Mouse (Mus musculus) megakaryocyte, adult 5-6 weeks (primary cell): ENCODE measurements around the gene Rrp36. TPM values are rescaled to one million over a fixed set of nuclear protein-coding genes. Genes with fewer than 3 reads are reported as not detected.

Experiments
- ATAC-seq: 2 replicates; pipeline ENCODE4 v1.8.0; 2016; ENCODE audit warnings: mild to moderate bottlenecking, inconsistent platforms; ENCODE audit not compliant: poor library complexity, severe bottlenecking
- total RNA-seq, 2 experiments: library from RNA; stranded (forward) in 1 of 2; stranded (reverse) in 1 of 2; fragments of 153-499, 151-499 nt in 1 of 2; fragments of 221-1000, 200-1000 nt in 1 of 2; gene quantifications; 2 replicates each; pipeline versions ENCODE4 v1.2.3 to v1.2.4; 2015 to 2017

Rrp36 gene
- 9.6 and 10.6 TPM in 2 replicates for total RNA-seq (2015)
- 62.2 and 75.0 TPM in 2 replicates for total RNA-seq (2017)

DNA sequence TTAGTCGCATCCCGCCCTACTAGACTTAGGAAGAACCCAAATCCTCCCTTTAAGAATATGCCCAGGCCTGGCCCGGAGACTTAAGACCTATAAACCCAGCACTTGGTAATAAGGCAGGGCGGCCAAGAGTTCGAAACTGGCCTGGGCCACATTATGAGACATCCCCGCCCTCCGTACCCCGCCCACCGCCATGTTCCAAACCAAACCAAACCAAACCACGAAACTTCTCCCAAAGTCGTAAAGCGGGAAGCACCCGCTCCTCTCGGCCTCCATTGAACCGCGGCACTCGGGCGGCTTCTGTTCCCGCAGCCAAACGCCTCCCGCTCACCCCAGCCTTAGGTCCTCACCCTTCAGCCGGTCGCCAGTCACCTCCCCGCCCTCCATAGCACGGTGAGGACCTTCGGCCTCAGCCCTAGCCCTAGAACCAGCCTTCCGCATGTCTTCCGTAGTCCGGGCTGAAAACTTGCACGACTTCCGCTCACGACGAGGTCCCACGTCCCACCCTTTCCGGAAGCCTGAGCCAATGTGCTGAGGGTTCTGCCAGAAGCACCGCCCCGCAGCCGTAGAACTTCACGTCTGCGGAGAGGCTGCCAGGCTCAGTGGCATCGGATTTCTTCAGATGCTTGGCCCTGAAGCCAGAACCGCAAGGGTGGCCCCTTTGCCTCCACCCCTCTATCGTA lies at the start of gene Rrp36:
TSS of gene Rrp36 (minus strand) at position 503 of the 680 bp plus-strand sequence.
- peak; percentile 99 for ATAC-seq

DNA sequence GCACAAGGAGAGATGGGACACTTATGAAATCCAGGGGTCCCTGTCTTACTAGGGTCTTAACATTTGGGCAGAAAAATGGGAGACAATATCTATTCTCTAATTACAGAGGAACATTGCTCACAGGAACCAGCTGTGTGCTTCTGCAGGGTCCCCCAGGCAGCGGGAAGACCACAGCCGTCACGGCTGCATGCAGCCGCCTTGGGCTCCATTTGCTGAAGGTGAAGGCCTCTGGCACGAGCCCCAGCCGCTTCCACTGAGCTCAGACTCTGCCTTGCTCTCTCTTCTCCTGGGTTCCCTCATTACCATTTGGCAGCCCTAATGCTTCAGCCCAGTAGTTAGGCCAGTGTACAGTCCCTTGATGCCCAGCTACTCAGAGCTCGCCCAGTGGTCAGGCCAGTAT lies 46.9 kb upstream of the Rrp36 start:
- no peak for ATAC-seq

- ATAC-seq, result no peak
These were observed 40.8 kb upstream of the Rrp36 start for GRCm38 (mm10) chr17:46714756-46715481.

GRCm38 (mm10) chr17:46713849-46714248 lies 39.7 kb upstream of the Rrp36 start:
- ATAC-seq, result no peak

DNA sequence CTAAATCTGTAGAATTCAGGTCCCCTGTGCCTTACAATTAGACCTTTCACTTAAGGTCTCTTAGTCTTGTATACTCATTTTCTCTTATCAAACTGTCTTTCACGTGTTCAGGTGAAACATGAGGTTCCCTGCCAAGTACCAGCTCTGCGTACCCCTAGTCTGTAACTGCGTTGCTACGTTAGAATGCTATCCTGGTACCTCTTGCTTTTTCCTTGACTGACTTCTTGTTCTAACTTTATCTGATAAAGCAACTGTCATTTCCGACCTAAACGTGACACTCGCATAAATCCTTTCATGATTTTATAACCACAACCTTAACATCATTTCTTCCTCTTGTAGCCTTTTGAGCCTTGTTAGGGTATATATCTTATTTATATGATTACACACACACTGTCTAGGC lies 38.3 kb upstream of the Rrp36 start:
- no peak for ATAC-seq

DNA sequence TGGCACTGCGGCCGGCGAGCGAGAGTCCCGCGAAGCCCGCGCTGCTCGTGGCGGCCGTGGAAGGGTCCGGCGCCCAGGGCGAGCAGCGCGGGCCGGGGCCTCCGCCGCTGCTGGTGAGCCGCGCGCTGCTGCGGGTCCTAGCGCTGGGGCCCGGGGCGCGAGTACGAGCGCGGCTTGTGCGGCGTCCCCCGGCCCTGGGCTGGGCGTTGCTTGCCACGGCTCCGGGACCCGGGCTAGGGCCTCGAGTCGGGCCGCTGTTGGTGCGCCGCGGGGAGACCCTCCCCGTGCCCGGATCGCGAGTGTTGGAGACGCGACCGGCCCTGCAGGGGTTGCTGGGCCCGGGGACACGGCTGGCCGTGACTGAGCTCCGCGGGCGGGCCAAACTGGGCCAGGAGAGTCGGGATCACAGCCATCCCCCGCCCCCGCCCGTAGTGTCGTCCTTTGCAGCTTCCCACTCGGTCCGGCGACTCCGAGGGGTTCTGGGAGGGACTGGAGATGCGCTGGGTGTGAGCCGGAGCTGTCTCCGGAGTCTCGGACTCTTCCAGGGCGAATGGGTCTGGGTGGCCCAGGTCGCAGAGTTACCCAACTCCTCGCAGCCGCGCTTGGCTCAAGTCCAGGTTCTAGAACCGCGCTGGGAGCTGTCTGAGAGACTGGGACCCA lies 37.6 kb upstream of the Rrp36 start:
- ATAC-seq, result peak; percentile 24; the same call in 1 of the 2 replicates

GRCm38 (mm10) chr17:46710959-46711597 lies 36.9 kb upstream of the Rrp36 start, which contains the start of gene Pex6:
Pex6 (plus strand) TSS chr17:46711463.
- ATAC-seq, result peak; percentile 99

DNA sequence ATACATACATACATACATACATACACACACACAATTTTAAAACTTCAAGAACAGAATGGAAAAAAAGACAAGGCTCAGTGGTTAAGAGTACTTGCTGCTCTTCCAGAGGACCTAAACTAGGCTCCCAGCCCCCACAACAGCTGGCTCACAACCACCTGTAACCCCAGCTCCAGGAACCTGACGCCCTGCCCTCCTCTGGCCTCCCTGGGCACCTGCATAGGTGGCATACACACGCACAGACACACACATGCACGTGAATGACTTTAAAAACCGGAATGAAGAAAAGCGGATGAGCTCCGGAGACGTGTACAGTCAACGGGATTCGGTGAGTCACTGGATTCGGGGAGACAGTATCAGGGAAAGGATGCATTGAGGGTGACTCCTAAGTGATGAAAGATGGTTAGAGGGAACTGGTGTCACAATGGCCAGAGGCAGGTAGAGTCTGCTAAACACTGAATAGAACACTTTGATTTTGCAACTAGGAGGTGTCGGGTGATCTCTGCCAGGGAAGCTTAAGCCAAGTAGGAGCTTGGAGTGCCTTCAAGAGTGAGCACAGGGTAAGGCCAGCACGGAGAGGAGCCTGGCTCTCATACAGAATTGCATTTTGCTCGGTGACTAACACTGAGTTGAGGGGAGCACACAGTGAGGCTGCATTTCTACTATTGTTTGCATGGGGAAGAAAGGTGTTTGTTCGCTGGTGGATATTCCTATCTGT lies 32.4 kb upstream of the Rrp36 start:
- no peak for ATAC-seq

DNA sequence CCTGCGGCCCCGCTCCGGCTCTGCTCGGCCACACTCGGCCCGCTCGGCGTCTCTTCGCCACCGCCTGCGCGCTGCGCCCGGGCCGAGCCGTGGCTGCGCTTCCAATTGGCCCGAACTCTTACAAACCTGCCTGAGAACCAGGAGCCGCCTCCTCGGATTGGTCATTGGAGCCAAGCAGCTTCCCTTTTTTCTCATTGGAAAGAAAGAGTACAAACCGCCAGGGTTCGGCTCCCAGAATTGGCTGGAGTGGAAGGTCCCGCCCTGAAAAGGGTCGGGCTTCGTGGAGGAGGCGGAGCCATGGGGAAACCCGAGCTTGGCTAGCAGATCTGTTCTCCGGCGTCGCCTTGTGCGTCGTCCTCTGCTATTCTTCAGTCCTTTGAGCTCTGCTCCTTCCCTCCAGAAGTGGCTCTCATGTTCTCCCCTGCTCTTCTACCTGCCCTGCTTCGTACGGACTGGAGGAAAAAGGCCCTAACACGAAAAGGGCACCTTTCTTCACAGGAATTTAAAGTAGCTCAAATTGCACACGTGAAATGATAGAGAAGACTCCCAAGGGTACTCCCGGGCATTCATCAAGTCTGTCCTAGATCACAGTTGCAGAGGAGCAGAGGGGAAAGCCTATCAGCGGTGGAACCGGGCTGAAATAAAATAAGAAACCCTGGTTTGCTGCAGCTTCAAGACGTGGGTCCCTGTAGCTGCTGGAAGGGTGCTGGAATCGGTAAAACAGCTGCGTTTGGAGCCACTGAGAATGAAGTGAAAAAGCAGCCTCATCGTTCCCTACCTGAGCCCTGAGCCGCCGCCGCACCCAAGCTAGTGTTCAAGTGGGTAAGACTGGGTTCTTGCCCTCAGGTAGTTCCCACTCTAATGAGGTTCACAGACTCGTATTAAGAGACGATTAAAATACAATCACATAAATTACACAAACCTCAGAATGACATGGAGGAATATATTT lies 31.0 kb upstream of the Rrp36 start, which contains the start of gene Ppp2r5d:
TSS of gene Ppp2r5d (minus strand) at position 225 of the 949 bp plus-strand sequence.
- peak; percentile 98 for ATAC-seq

DNA sequence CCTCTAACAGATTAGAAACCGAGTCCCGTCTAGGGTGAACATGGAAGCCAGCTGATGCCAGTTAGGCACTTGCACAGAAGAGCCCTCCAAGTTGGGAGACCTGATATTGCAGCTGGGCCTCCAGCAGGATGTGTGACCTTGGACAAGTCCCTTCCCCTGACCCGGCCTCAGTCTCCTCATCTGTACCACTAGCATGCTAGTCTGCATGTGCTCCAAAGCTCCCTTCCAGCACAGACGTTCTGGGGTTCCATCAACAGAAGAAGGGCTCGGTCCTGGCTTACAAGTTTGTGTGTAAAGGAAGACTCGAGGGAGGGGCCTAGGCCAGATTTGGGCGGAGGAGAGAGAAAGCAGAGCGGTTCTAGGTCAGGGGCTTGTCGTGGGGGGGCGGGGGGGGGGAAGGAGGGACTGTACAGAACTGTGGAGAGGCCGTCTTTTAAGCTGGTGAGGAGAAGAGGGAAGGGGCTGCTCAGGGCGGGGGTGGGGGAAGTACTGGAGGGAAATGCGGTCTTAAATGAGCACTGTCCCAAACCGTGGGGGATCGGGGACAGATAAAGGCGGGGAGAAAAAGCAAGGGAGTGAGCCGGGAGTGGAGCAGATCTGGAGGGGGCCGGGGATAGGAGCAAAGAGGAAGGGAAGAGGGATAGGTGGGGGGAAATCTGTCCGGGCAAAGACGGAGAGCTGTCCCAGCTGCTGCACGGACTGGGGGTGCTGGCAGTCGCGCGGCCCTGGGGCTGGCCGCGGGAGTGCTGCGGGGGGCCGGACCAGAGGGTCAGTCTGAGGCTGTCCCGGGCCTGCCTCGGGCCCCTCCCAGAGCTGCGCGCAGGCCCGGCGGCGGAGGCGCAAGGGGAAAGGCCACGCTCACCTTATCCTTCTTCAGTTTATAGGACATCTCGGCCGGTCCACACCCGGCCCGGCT lies 30.1 kb upstream of the Rrp36 start:
- ATAC-seq, result peak; percentile 1; the same call in 1 of the 2 replicates

DNA sequence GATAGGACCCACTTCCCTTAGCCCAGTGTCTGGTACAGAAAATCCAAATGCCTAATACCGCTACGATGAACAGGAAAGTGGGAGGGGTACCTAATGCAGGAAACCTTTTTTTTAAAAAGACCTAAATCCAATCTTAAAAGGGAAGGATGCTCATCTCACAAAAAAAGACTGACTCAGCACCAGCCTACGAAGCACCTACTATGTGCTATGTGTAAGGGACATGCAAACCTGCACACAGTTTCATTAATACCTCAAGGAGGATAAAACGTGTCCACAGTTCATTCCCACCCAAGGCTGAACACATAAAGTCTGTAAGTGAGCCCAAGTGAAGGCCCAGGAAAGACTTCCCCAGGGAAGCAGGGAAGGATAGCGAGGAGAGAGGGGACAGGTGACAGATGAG lies 28.4 kb upstream of the Rrp36 start:
- ATAC-seq, result no peak

DNA sequence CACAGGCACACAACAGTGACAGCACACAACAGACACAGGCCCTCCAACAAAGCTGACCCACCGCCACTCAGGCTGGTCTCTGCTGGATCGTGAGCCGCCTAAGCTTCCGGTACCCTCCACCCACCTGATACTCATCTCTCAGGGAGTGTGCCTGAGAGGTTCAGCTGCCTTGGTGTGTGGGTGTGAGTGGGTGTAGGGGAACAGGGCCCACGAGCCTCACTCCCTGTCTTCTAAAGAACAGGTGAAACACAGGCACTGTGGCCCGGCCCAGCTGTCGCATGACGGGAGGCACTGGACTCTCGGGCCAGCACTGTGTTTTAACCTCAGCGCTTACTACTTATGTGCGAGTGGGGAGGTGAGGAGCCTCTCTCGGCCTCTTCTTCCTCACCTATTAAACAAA lies 27.9 kb upstream of the Rrp36 start:
- no peak for ATAC-seq

DNA sequence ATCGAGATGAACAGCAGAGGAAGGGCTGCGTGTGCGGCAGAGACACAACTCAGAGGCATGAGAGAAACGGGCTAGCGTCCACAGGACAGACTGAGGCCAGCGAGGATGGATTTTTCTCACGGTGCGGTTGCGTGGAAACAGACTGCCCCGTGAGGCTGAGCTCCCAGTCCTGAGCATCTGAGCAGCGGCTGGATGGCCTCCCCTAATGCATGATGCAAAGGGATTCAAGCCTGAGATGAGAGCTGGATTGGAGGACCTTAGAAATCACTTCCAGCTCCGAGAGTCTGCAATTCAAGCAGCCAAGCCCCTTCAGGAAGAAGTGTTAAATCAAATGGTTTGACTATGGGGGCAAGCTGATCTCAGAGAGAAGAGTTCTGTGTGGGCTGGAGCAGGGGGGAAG lies 27.3 kb upstream of the Rrp36 start:
- ATAC-seq, result no peak

GRCm38 (mm10) chr17:46699912-46700311 lies 25.8 kb upstream of the Rrp36 start:
- ATAC-seq, result no peak

- no peak for ATAC-seq
These were observed 25.1 kb upstream of the Rrp36 start for GRCm38 (mm10) chr17:46699245-46699644.

GRCm38 (mm10) chr17:46698515-46698914 lies 24.4 kb upstream of the Rrp36 start:
- ATAC-seq, result no peak

DNA sequence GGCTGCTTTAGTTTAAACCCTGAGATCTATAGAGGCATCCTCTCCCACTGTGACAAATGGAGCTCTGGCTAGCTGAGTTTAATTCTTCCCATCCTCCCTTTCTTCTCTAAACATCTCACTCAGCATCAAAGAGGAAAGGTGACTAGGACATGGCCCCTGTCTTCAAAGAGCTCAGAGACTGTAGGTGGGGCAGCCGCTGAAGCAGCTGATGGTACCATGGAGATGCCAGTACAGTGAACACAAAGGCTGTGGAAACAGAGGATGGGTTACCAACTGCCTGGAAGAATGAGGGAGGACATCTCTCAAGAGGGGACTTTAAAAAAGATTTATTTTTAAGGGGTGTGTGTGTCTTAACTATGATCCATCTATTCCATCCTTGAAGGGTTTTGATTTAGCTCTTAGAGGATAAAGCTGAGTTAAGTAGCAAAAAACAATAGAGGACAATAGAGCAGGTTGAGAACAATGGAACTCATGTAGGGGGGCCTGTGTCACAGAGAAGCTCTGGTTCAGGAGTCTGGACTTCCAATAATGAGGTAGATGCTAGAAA lies 20.4 kb upstream of the Rrp36 start:
- no peak for ATAC-seq

DNA sequence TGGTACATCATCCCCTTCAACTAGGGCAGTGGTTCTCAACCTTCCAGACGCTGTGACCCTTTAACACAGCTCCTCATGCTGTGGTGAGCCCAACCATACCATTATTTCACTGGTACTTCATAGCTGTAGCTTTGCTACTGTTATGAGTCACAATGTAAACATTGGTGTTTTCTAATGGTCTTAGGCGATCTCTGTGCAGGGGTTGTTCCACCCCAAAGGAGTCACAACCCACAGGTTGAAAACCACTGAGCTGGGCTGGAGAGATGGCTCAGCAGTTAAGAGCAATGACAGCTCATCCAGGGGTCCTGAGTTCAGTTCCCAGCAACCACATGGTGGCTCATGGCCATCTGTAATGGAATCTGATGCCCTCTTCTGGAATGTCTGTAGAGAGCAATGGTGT lies 17.2 kb upstream of the Rrp36 start:
- ATAC-seq, result no peak
